Mouse (Mus musculus) liver, embryonic 16.5 days (tissue): ENCODE measurements around the gene Prox1. TPM values are rescaled to one million over a fixed set of nuclear protein-coding genes. Genes with fewer than 3 reads are reported as not detected.

Experiments
- ATAC-seq: fragments of 200-750 bp; cut with Nextera tagmentation; 2 replicates; pipeline ENCODE4 v1.8.0; 2017; ENCODE audit warnings: low read depth, mild to moderate bottlenecking, moderate number of reproducible peaks, moderate library complexity
- H3K27ac ChIP-seq: fragments of 300-500 bp; sonication (generic); 2 replicates; pipeline ENCODE4 v1.5.1; 2014; ENCODE audit warnings: mild to moderate bottlenecking, low read length
- H3K27me3 ChIP-seq: fragments of 300-500 bp; sonication (generic); 2 replicates; pipeline ENCODE4 v1.6.1; 2014; ENCODE audit warnings: low read depth, low read length, mixed read lengths; ENCODE audit not compliant: control insufficient read depth, insufficient read depth
- H3K36me3 ChIP-seq: fragments of 300-500 bp; sonication (generic); 2 replicates; pipeline ENCODE4 v1.6.1; 2014; ENCODE audit warnings: mild to moderate bottlenecking; ENCODE audit not compliant: control insufficient read depth, insufficient read depth
- H3K4me1 ChIP-seq: fragments of 300-500 bp; sonication (generic); 2 replicates; pipeline ENCODE4 v1.6.1; 2014; ENCODE audit warnings: low read depth, low read length, mixed read lengths; ENCODE audit not compliant: control insufficient read depth
- H3K4me2 ChIP-seq: fragments of 300-500 bp; sonication (generic); 2 replicates; pipeline ENCODE4 v1.6.1; 2014; ENCODE audit warnings: low read depth, low read length, mixed read lengths
- H3K4me3 ChIP-seq: fragments of 300-500 bp; sonication (generic); 2 replicates; pipeline ENCODE4 v1.5.1; 2014; ENCODE audit warnings: low read depth, mild to moderate bottlenecking, low read length
- H3K9ac ChIP-seq: fragments of 300-500 bp; sonication (generic); 2 replicates; pipeline ENCODE4 v1.6.1; 2014; ENCODE audit warnings: low read depth, low read length
- H3K9me3 ChIP-seq: fragments of 300-500 bp; sonication (generic); replicated peaks from 2 replicates; pipeline ENCODE4 v1.6.1; 2016; ENCODE audit warnings: low read length; ENCODE audit not compliant: control insufficient read depth
- WGBS: fragments of 180-500 bp; shearing (Covaris S2); extraction: QIAGEN DNeasy Blood & Tissue Kit; methylation state at CpG from one replicate; pipeline ENCODE4 v1.1.7; 2014; ENCODE audit not compliant: insufficient replicate concordance; 5-methylcytosine and 5-hydroxymethylcytosine counted together
- polyA plus RNA-seq: library from polyadenylated mRNA; unstranded; fragments of >200 nt; fragmentation: Nextera tagmentation; extraction: Ambion mirVana; gene quantifications from 2 replicates; pipeline ENCODE4 v1.2.1, GENCODE M21; 2015

Prox1 gene
- polyA plus RNA-seq, 1 experiment from 2014 or later: 7.6 TPM

- Histone ChIP-seq H3K9me3 (no peaks in the 10 kb centered on the region), H3K9ac (no peak overlapping the region), H3K4me1 (no peaks in the 10 kb centered on the region), H3K27me3 (no peaks in the 10 kb centered on the region), H3K27ac (no peak overlapping the region), H3K36me3 (no peaks in the 10 kb centered on the region), H3K4me2 (no peak overlapping the region), H3K4me3 (no peak overlapping the region)
- ATAC-seq: no peak
- WGBS: 61% methylated on average over 9 of the region's 9 CpGs
Observed at GRCm38 (mm10) chr1:190143593-190143992, 26.9 kb downstream of the Prox1 start.

DNA sequence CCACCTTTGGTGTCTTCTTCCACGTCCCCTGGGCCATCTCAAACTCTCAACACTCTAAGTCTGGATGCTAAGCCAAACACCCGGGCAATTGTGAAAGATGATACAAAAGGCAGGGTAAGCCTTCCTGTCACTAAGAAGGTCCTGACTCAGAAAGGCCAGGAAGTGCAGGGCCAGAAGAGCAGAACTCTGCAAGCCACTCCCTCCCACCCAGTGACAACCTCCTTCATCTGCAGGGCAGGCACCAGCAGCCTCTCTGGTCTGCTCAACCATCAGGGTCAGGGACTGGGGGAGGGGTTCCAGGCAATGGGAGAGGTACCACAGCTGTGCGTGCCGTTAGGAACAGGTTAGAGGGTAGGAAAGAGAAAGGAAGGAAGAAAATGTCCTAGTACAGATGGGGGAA lies 27.9 kb downstream of the Prox1 start:
- no peaks in the 10 kb centered on the region for H3K27me3 ChIP-seq
- ATAC-seq: no peak
- no peaks in the 10 kb centered on the region for H3K36me3 ChIP-seq
- WGBS: 26% methylated on average over 4 of the region's 4 CpGs
- H3K4me1 ChIP-seq: no peaks in the 10 kb centered on the region
- H3K27ac ChIP-seq: no peak overlapping the region
- H3K9ac ChIP-seq: no peak overlapping the region
- no peaks in the 10 kb centered on the region for H3K9me3 ChIP-seq
- H3K4me2 ChIP-seq: no peak overlapping the region
- no peak overlapping the region for H3K4me3 ChIP-seq

GRCm38 (mm10) chr1:190140519-190140918 lies 30.0 kb downstream of the Prox1 start:
- no peak overlapping the region for H3K27ac ChIP-seq
- no peak overlapping the region for H3K9ac ChIP-seq
- no peak for ATAC-seq
- H3K36me3 ChIP-seq: no peaks in the 10 kb centered on the region
- no peak overlapping the region for H3K4me3 ChIP-seq
- no peak overlapping the region for H3K4me2 ChIP-seq
- no peaks in the 10 kb centered on the region for H3K9me3 ChIP-seq
- 69% methylated on average over 6 of the region's 6 CpGs for WGBS
- no peaks in the 10 kb centered on the region for H3K27me3 ChIP-seq
- H3K4me1 ChIP-seq: no peaks in the 10 kb centered on the region

GRCm38 (mm10) chr1:190139711-190140405 lies 30.7 kb downstream of the Prox1 start:
- H3K36me3 ChIP-seq: no peaks in the 10 kb centered on the region
- no peaks in the 10 kb centered on the region for H3K27me3 ChIP-seq
- no peak overlapping the region for H3K9ac ChIP-seq
- H3K4me2 ChIP-seq: no peak overlapping the region
- 67% methylated on average over 13 of the region's 13 CpGs for WGBS
- no peak overlapping the region for H3K27ac ChIP-seq
- ATAC-seq: no peak
- H3K4me1 ChIP-seq: no peaks in the 10 kb centered on the region
- H3K9me3 ChIP-seq: no peaks in the 10 kb centered on the region
- H3K4me3 ChIP-seq: no peak overlapping the region

- 77% methylated on average over 10 of the region's 10 CpGs for WGBS
- no peak for ATAC-seq
- no peaks in the 10 kb centered on the region for H3K9me3 ChIP-seq
- no peaks in the 10 kb centered on the region for H3K36me3 ChIP-seq
- H3K4me3 ChIP-seq: no peak overlapping the region
- H3K27me3 ChIP-seq: no peaks in the 10 kb centered on the region
- H3K27ac ChIP-seq: no peak overlapping the region
- H3K4me1 ChIP-seq: no peaks in the 10 kb centered on the region
- no peak overlapping the region for H3K9ac ChIP-seq
- H3K4me2 ChIP-seq: no peak overlapping the region
Observed at GRCm38 (mm10) chr1:190137943-190138342, 32.6 kb downstream of the Prox1 start.

DNA sequence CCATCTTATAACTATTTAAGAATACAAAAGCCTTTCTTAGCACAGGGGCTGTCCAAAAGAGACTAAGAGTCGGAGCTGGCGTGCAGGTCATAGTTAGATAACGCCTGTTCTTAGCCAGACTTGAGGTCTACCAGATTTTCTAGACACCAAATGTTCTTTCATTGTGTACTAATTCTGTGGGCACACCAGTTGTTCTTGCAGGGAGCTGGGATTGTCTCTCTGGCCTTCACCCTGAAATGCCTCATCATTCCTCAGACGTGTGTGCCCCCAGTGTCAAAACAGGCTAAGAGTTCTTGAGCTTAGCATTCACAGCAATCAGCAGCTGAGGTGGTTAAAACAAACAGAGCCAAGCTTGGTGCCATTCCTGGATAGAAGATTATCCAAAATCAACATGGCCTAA lies 37.6 kb downstream of the Prox1 start:
- Histone ChIP-seq H3K4me3 (no peak overlapping the region), H3K36me3 (no peaks in the 10 kb centered on the region), H3K4me1 (no peaks in the 10 kb centered on the region), H3K27me3 (no peaks in the 10 kb centered on the region), H3K27ac (no peak overlapping the region), H3K4me2 (no peak overlapping the region), H3K9me3 (no peaks in the 10 kb centered on the region), H3K9ac (no peak overlapping the region)
- WGBS: 61% methylated on average over 4 of the region's 4 CpGs
- no peak for ATAC-seq

- H3K27ac ChIP-seq: peak overlapping the region; percentile 73; the same call in 1 of the 2 replicates
- no peaks in the 10 kb centered on the region for H3K27me3 ChIP-seq
- no peak for ATAC-seq
- no peaks in the 10 kb centered on the region for H3K36me3 ChIP-seq
- no peaks in the 10 kb centered on the region for H3K4me1 ChIP-seq
- no peak overlapping the region for H3K4me2 ChIP-seq
- H3K9me3 ChIP-seq: no peaks in the 10 kb centered on the region
- 28% methylated on average over 4 of the region's 4 CpGs for WGBS
- H3K9ac ChIP-seq: no peak overlapping the region
- no peak overlapping the region for H3K4me3 ChIP-seq
Observed at GRCm38 (mm10) chr1:190130888-190131287, 39.6 kb downstream of the Prox1 start.

GRCm38 (mm10) chr1:190129553-190129952 lies 41.0 kb downstream of the Prox1 start:
- ATAC-seq: peak; percentile 79

GRCm38 (mm10) chr1:190128674-190129322 lies 41.7 kb downstream of the Prox1 start:
- Histone ChIP-seq H3K27me3 (no peaks in the 10 kb centered on the region), H3K9me3 (no peaks in the 10 kb centered on the region), H3K4me1 (no peaks in the 10 kb centered on the region; the same call in none of the 2 replicates), H3K9ac (no peak overlapping the region), H3K36me3 (no peaks in the 10 kb centered on the region), H3K4me2 (no peak overlapping the region), H3K4me3 (no peak overlapping the region), H3K27ac (0 out of 2 replicates have a peak overlapping the region, but pooled peaks have one; percentile 17)
- 41% methylated on average over 12 of the region's 12 CpGs for WGBS
- no peak for ATAC-seq

More at GRCm38 (mm10) chr1:190129553-190129952, 41.0 kb downstream of the Prox1 start:
- peak overlapping the region; percentile 73 for H3K27ac ChIP-seq
- no peaks in the 10 kb centered on the region for H3K36me3 ChIP-seq
- WGBS: 38% methylated on average over 7 of the region's 7 CpGs
- no peaks in the 10 kb centered on the region for H3K27me3 ChIP-seq
- no peak overlapping the region for H3K4me3 ChIP-seq
- no peaks in the 10 kb centered on the region; the same call in none of the 2 replicates for H3K4me1 ChIP-seq
- H3K9me3 ChIP-seq: no peaks in the 10 kb centered on the region
- H3K4me2 ChIP-seq: no peak overlapping the region
- H3K9ac ChIP-seq: no peak overlapping the region
